In genomic region chr12:70837792-70838321, GRCm38 (mm10) we compare ENCODE assay signal across 14 mouse cellular contexts. TPM values are rescaled to one million over a fixed set of nuclear protein-coding genes. Genes with fewer than 3 reads are reported as not detected.
A peak's percentile ranks its signal among the peaks of the same experiment; 100 is the strongest.
DNase-seq lines count a peak whose midpoint lies in the region; ATAC-seq and TF ChIP-seq lines count a peak whose summit lies in the region.
"Had no signal": no experiment of that assay in that cellular context is flagged by ENCODE, and none has a peak within 500 bp of the region (broad histone marks: within the 10 kb centered on the region; RNA-seq: fewer than 3 reads in every experiment).

No protein-coding gene starts in this region.

- H3K27me3 ChIP-seq in embryonic facial prominence, embryonic 15.5 days, result no peaks in the 10 kb centered on the region
- no peaks in the 10 kb centered on the region for H3K27me3 ChIP-seq in limb, embryonic 14.5 days (ENCODE audit: control insufficient read depth, insufficient read depth, low read length)
- no peaks in the 10 kb centered on the region for H3K27me3 ChIP-seq in intestine, embryonic 16.5 days (replicated peaks; ENCODE audit: control insufficient read depth, insufficient read depth, low read length)
- H3K27me3 ChIP-seq: forebrain, embryonic 12.5 days; heart, embryonic 15.5 days; intestine, embryonic 15.5 days; liver, embryonic 15.5 days; neural tube, embryonic 12.5 days; stomach, embryonic 15.5 days had no signal

- H3K4me2 ChIP-seq in embryonic facial prominence, embryonic 15.5 days (replicated peaks), result no peak overlapping the region
- H3K4me2 ChIP-seq in limb, embryonic 14.5 days (replicated peaks; ENCODE audit: low read depth, low read length, severe bottlenecking), result no peak overlapping the region; the same call in 1 of the 2 replicates
- H3K4me2 ChIP-seq in intestine, embryonic 16.5 days (ENCODE audit: low read depth, low read length), result no peak overlapping the region
- H3K4me2 ChIP-seq: forebrain, embryonic 12.5 days; heart, embryonic 15.5 days; intestine, embryonic 15.5 days; liver, embryonic 15.5 days; neural tube, embryonic 12.5 days; stomach, embryonic 15.5 days had no signal

- no peaks in the 10 kb centered on the region for H3K9me3 ChIP-seq in embryonic facial prominence, embryonic 15.5 days (replicated peaks)
- no peaks in the 10 kb centered on the region for H3K9me3 ChIP-seq in limb, embryonic 14.5 days (ENCODE audit: control insufficient read depth, low read length)
- H3K9me3 ChIP-seq in intestine, embryonic 16.5 days (ENCODE audit: control insufficient read depth, low read length), result no peaks in the 10 kb centered on the region
- H3K9me3 ChIP-seq: forebrain, embryonic 12.5 days; heart, embryonic 15.5 days; intestine, embryonic 15.5 days; liver, embryonic 15.5 days; neural tube, embryonic 12.5 days; stomach, embryonic 15.5 days had no signal

- H3K4me3 ChIP-seq in left cerebral cortex, adult 2 months, result no peak overlapping the region
- no peak overlapping the region for H3K4me3 ChIP-seq in embryonic facial prominence, embryonic 15.5 days (replicated peaks)
- no peak overlapping the region for H3K4me3 ChIP-seq in limb, embryonic 14.5 days (replicated peaks; ENCODE audit: low read length)
- no peak overlapping the region for H3K4me3 ChIP-seq in intestine, embryonic 16.5 days (ENCODE audit: low read length)
- no peak overlapping the region for H3K4me3 ChIP-seq in lung, adult 2 months (replicated peaks; ENCODE audit: extremely low read depth, low read depth, low read length)
- H3K4me3 ChIP-seq: forebrain, embryonic 12.5 days; heart, embryonic 15.5 days; intestine, embryonic 15.5 days; liver, embryonic 15.5 days; neural tube, embryonic 12.5 days; stomach, embryonic 15.5 days had no signal

- H3K9ac ChIP-seq in embryonic facial prominence, embryonic 15.5 days, result no peak overlapping the region
- H3K9ac ChIP-seq in limb, embryonic 14.5 days (ENCODE audit: low read depth, low read length, severe bottlenecking), result no peak overlapping the region
- no peak overlapping the region for H3K9ac ChIP-seq in intestine, embryonic 16.5 days (ENCODE audit: low read depth, low read length)
- H3K9ac ChIP-seq: forebrain, embryonic 12.5 days; heart, embryonic 15.5 days; intestine, embryonic 15.5 days; liver, embryonic 15.5 days; neural tube, embryonic 12.5 days; stomach, embryonic 15.5 days had no signal

- TF ChIP-seq CTCF in left cerebral cortex, adult 2 months (IDR thresholded peaks at IDR 0.05), result no peak
- TF ChIP-seq CTCF in lung, adult 2 months (IDR thresholded peaks at IDR 0.05; ENCODE audit: insufficient read depth, low read length), result no peak

- DNase-seq in left cerebral cortex, adult 2 months (ENCODE audit: extremely low spot score in 1 of 2, low spot score in 2 of 2), result no peak
- DNase-seq in left cerebral cortex, adult 18-20 months (ENCODE audit: low spot score in 2 of 2), result no peak
- DNase-seq in cerebellum, adult 11-12 months, result peak; percentile 58
- DNase-seq in limb, embryonic 14.5 days (ENCODE audit: low spot score), result no peak
- DNase-seq in lung, adult 2 months, result no peak
- DNase-seq: right cerebral cortex, postnatal 14 days had no signal

- ATAC-seq in embryonic facial prominence, embryonic 15.5 days (ENCODE audit: insufficient number of reproducible peaks, low FRiP score, low TSS enrichment, low read depth), result no peak
- ATAC-seq in limb, embryonic 14.5 days (ENCODE audit: low FRiP score, low read depth), result peak; percentile 26; the same call in 1 of the 2 replicates
- ATAC-seq in intestine, embryonic 16.5 days, result no peak
- ATAC-seq: intestine, embryonic 15.5 days had no signal

- WGBS in embryonic facial prominence, embryonic 15.5 days, result 61% methylated on average over 12 of the region's 12 CpGs
- 47% methylated on average over 12 of the region's 12 CpGs for WGBS in limb, embryonic 14.5 days
- WGBS in intestine, embryonic 16.5 days, result 73% methylated on average over 12 of the region's 12 CpGs
- 54% methylated on average over 12 of the region's 12 CpGs for WGBS in lung, adult 2 months

- H3K4me1 ChIP-seq in embryonic facial prominence, embryonic 15.5 days, result peaks cover 21% of the 10 kb centered on the region
- peaks cover 17% of the 10 kb centered on the region for H3K4me1 ChIP-seq in limb, embryonic 14.5 days (ENCODE audit: control insufficient read depth, insufficient read depth, low read length)
- H3K4me1 ChIP-seq in intestine, embryonic 16.5 days (ENCODE audit: control insufficient read depth, insufficient read depth, low read length), result no peaks in the 10 kb centered on the region
- peaks cover 18% of the 10 kb centered on the region for H3K4me1 ChIP-seq in lung, adult 2 months (ENCODE audit: control insufficient read depth, insufficient read depth, low read length)
- H3K4me1 ChIP-seq: forebrain, embryonic 12.5 days; intestine, embryonic 15.5 days; neural tube, embryonic 12.5 days; stomach, embryonic 15.5 days had no signal

- H3K36me3 ChIP-seq in embryonic facial prominence, embryonic 15.5 days, result no peaks in the 10 kb centered on the region
- H3K36me3 ChIP-seq in limb, embryonic 14.5 days (ENCODE audit: control insufficient read depth, insufficient read depth, low read length), result no peaks in the 10 kb centered on the region
- no peaks in the 10 kb centered on the region for H3K36me3 ChIP-seq in intestine, embryonic 16.5 days (ENCODE audit: control insufficient read depth, insufficient read depth, low read length)
- H3K36me3 ChIP-seq: forebrain, embryonic 12.5 days; heart, embryonic 15.5 days; intestine, embryonic 15.5 days; liver, embryonic 15.5 days; neural tube, embryonic 12.5 days; stomach, embryonic 15.5 days had no signal

- intact Hi-C loops in left cerebral cortex, adult 2 months (cut with DNase I), result no loop called here

- no peak for TF ChIP-seq POLR2A in limb, embryonic 14.5 days (IDR thresholded peaks at IDR 0.05; ENCODE audit: borderline replicate concordance, extremely low read depth, insufficient read depth, insufficient read length)
- no peak for TF ChIP-seq POLR2A in lung, adult 2 months (IDR thresholded peaks at IDR 0.05; ENCODE audit: borderline replicate concordance, extremely low read depth, low read depth, low read length)

- H3K27ac ChIP-seq in left cerebral cortex, adult 2 months, result peak overlapping the region; percentile 4; the same call in 1 of the 2 replicates
- 0 out of 2 replicates have a peak overlapping the region, but pooled peaks have one; percentile 12 for H3K27ac ChIP-seq in embryonic facial prominence, embryonic 15.5 days (replicated peaks)
- H3K27ac ChIP-seq in limb, embryonic 14.5 days (replicated peaks; ENCODE audit: low read depth, low read length), result no peak overlapping the region; the same call in 1 of the 2 replicates
- H3K27ac ChIP-seq in intestine, embryonic 16.5 days (ENCODE audit: low read length), result no peak overlapping the region
- H3K27ac ChIP-seq: forebrain, embryonic 12.5 days; heart, embryonic 15.5 days; intestine, embryonic 15.5 days; liver, embryonic 15.5 days; neural tube, embryonic 12.5 days; stomach, embryonic 15.5 days had no signal

RNA-seq across cellular contexts. Expression of gene Frmd6, which starts 12.5 kb away (rescaled TPM):
- total RNA-seq in left cerebral cortex, adult 2 months (2021), result 10 to 100 TPM; 47.7 to 62.4 TPM
- total RNA-seq in left cerebral cortex, adult 18-20 months (2021), result 10 to 100 TPM; 54.6 to 58.1 TPM
- polyA plus RNA-seq in embryonic facial prominence, embryonic 15.5 days (2015; fragmentation: Nextera tagmentation; extraction: Ambion mirVana), result 60.1 and 61.6 TPM in 2 replicates
- polyA plus RNA-seq in limb, embryonic 14.5 days (2012; rRNA removed), result 48.6 and 49.8 TPM in 2 replicates
- polyA plus RNA-seq in limb, embryonic 14.5 days (2014; fragmentation: Nextera tagmentation; extraction: Ambion mirVana), result 64.9 and 67.1 TPM in 2 replicates
- polyA plus RNA-seq in intestine, embryonic 16.5 days (2015; fragmentation: Nextera tagmentation; extraction: Ambion mirVana), result 11.1 and 11.2 TPM in 2 replicates
- 29.1 and 32.6 TPM in 2 replicates for polyA plus RNA-seq in lung, adult 2 months (2012; rRNA removed)

Comparison
In these comparisons a context has a peak if more than half of its experiments do, and no peak if none do; other contexts are left out.
1. H3K27ac ChIP-seq: peak in left cerebral cortex, adult 2 months (single experiment) and embryonic facial prominence, embryonic 15.5 days (single experiment); none in limb, embryonic 14.5 days (single experiment) and intestine, embryonic 16.5 days (single experiment).